8 mouse cellular contexts compared by ENCODE assay signal in the genomic region with DNA sequence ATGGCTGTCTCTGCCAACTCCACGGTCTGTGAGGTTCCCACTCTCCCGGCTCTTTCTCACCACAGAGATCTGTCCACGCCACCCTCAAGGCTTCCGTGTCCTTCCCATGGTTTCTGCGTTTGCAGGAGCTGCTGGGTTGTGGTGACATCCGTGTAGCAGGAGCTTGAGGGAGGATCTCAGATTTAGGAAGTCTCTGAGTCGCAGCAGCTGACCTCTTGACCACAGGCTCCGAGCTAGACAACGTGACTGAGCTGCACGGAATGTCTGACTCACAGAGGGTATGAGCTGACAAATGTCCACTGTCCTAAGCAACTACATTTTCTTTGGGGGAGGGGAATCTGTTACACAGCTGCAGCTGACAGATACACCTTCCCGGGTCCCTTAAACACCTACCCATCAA. TPM values are rescaled to one million over a fixed set of nuclear protein-coding genes. Genes with fewer than 3 reads are reported as not detected.
DNase-seq lines count a peak whose midpoint lies in the region; ATAC-seq and TF ChIP-seq lines count a peak whose summit lies in the region.

Fblim1 (minus strand) TSS at position 236 of the 400 bp plus-strand sequence.

- H3K27me3 ChIP-seq in C2C12 (ENCODE audit: control insufficient read depth, insufficient read depth, insufficient read length) = no peaks in the 10 kb centered on the region
- no peaks in the 10 kb centered on the region for H3K27me3 ChIP-seq in heart, postnatal 0 days (ENCODE audit: control insufficient read depth, insufficient read depth, low read length)
- no peaks in the 10 kb centered on the region for H3K27me3 ChIP-seq in limb, embryonic 10.5 days (ENCODE audit: low read depth, poor library complexity, severe bottlenecking)
- no peaks in the 10 kb centered on the region for H3K27me3 ChIP-seq in myocyte (ENCODE audit: control insufficient read depth, insufficient read depth, insufficient read length)

- H3K79me2 ChIP-seq in C2C12 (ENCODE audit: control insufficient read depth, insufficient read depth) (no peaks in the 10 kb centered on the region), myocyte (ENCODE audit: control insufficient read depth, insufficient read depth) (no peaks in the 10 kb centered on the region)

- H3K36me3 ChIP-seq in C2C12 (ENCODE audit: control insufficient read depth, insufficient read depth) (no peaks in the 10 kb centered on the region), myocyte (ENCODE audit: control insufficient read depth, insufficient read depth) (no peaks in the 10 kb centered on the region)
- H3K36me3 ChIP-seq in heart, postnatal 0 days (replicated peaks; ENCODE audit: control insufficient read depth, insufficient read depth, low read length) = no peaks in the 10 kb centered on the region
- no peaks in the 10 kb centered on the region for H3K36me3 ChIP-seq in limb, embryonic 10.5 days

- no peak within 1 kb of the TSS for H3K4me2 ChIP-seq in heart, postnatal 0 days (ENCODE audit: low read depth, low read length)
- H3K4me2 ChIP-seq in myocyte (ENCODE audit: low read depth) = peak within 1 kb of the TSS; percentile 53

- peaks cover 32% of the 10 kb centered on the region for H3K4me1 ChIP-seq in heart, postnatal 0 days (ENCODE audit: control insufficient read depth, insufficient read depth)
- H3K4me1 ChIP-seq in limb, embryonic 10.5 days = 0 out of 2 replicates have a peak, but pooled peaks cover 16% of the 10 kb centered on the region

- H3ac ChIP-seq in C2C12 (ENCODE audit: control insufficient read depth, insufficient read length, low read depth) (peak within 1 kb of the TSS; percentile 6), myocyte (ENCODE audit: control insufficient read depth, insufficient read length) (no peak within 1 kb of the TSS)

- H3K4me3 ChIP-seq in C2C12 (ENCODE audit: insufficient read depth, poor library complexity, severe bottlenecking) (no peak within 1 kb of the TSS), myocyte (no peak within 1 kb of the TSS)
- H3K4me3 ChIP-seq in heart, postnatal 0 days (ENCODE audit: low read depth, low read length) = no peak within 1 kb of the TSS
- no peak within 1 kb of the TSS for H3K4me3 ChIP-seq in limb, embryonic 10.5 days
- H3K4me3 ChIP-seq in left cerebral cortex, adult 2 months = no peak within 1 kb of the TSS

- DNase-seq in brain, embryonic 14.5 days (ENCODE audit: low read depth) = no peak
- DNase-seq in heart, postnatal 0 days (ENCODE audit: low spot score) = no peak
- no peak for DNase-seq in limb, embryonic 10.5 days (ENCODE audit: low spot score)
- no peak for DNase-seq in layer of hippocampus, adult 18-20 months (ENCODE audit: low spot score in 2 of 2)
- DNase-seq in left cerebral cortex, adult 2 months (ENCODE audit: extremely low spot score in 1 of 2, low spot score in 2 of 2) = no peak
- no peak for DNase-seq in urinary bladder, postnatal 10 days (ENCODE audit: low spot score)

- H3K9me3 ChIP-seq in heart, postnatal 0 days (replicated peaks; ENCODE audit: control insufficient read depth, low read length) = no peaks in the 10 kb centered on the region
- H3K9me3 ChIP-seq in limb, embryonic 10.5 days (replicated peaks) = no peaks in the 10 kb centered on the region

- no peak within 1 kb of the TSS for H3K9ac ChIP-seq in heart, postnatal 0 days (replicated peaks; ENCODE audit: low read depth, low read length)

- H3K27ac ChIP-seq in heart, postnatal 0 days (ENCODE audit: low read depth) = no peak within 1 kb of the TSS
- no peak within 1 kb of the TSS for H3K27ac ChIP-seq in limb, embryonic 10.5 days
- H3K27ac ChIP-seq in left cerebral cortex, adult 2 months = no peak within 1 kb of the TSS

- intact Hi-C loops in left cerebral cortex, adult 2 months (cut with DNase I) = no loop called here

- no peak for TF ChIP-seq EP300 in heart, postnatal 0 days (IDR thresholded peaks at IDR 0.05; ENCODE audit: low read depth)

- 62% methylated on average over 11 of the region's 11 CpGs for WGBS in heart, postnatal 0 days
- WGBS in limb, embryonic 10.5 days = 85% methylated on average over 11 of the region's 11 CpGs

- ATAC-seq in heart, postnatal 0 days (ENCODE audit: insufficient read depth, low read depth) = no peak

- H3K79me3 ChIP-seq in C2C12 (ENCODE audit: low read depth) = no peaks in the 10 kb centered on the region

- no peak for TF ChIP-seq POLR2A in brain, embryonic 14.5 days (IDR thresholded peaks at IDR 0.05; ENCODE audit: borderline replicate concordance, extremely low read depth, insufficient read depth, insufficient read length, poor library complexity, severe bottlenecking)
- no peak for TF ChIP-seq POLR2A in myocyte (IDR thresholded peaks at IDR 0.05; ENCODE audit: insufficient read length, low read depth)

- TF ChIP-seq CTCF in C2C12 (IDR thresholded peaks at IDR 0.05; ENCODE audit: control insufficient read depth, insufficient read depth, insufficient read length) = no peak
- TF ChIP-seq CTCF in brain, embryonic 14.5 days (IDR thresholded peaks at IDR 0.05; ENCODE audit: borderline replicate concordance, extremely low read depth, insufficient read depth, insufficient read length) = no peak
- TF ChIP-seq CTCF in heart, postnatal 0 days (IDR thresholded peaks at IDR 0.05; ENCODE audit: low read depth) = no peak
- TF ChIP-seq CTCF in left cerebral cortex, adult 2 months (IDR thresholded peaks at IDR 0.05) = no peak

TF ChIP-seq in C2C12, 6 proteins besides CTCF, POLR2A, EP300 and RAD21:
- TF ChIP-seq MAX (IDR thresholded peaks at IDR 0.05) (peak; percentile 28), MYOD1 (IDR thresholded peaks at IDR 0.05; ENCODE audit: control insufficient read depth, insufficient read length, low read depth) (peak; percentile 63), USF1 (IDR thresholded peaks at IDR 0.05; ENCODE audit: low read depth) (peak; percentile 66), FOSL1 (IDR thresholded peaks at IDR 0.05; ENCODE audit: insufficient read depth, low read length, poor library complexity, severe bottlenecking) (peak; percentile 91), CEBPB (IDR thresholded peaks at IDR 0.05; ENCODE audit: low read depth) (no peak), MYOG (IDR thresholded peaks at IDR 0.05; ENCODE audit: control insufficient read depth, extremely low read depth, insufficient read length) (no peak)
TF ChIP-seq in C2C12: peak in this region for 4.

TF ChIP-seq in myocyte, 11 proteins besides CTCF, POLR2A, EP300 and RAD21:
- no peak for TF ChIP-seq REST (IDR thresholded peaks at IDR 0.05; ENCODE audit: insufficient read depth, insufficient read length)
- no peak for TF ChIP-seq MAX (IDR thresholded peaks at IDR 0.05; ENCODE audit: low read depth)
- TF ChIP-seq MYOD1 (IDR thresholded peaks at IDR 0.05; ENCODE audit: control insufficient read depth in 1 of 3, insufficient read length in 2 of 3, low read depth in 2 of 3) = peak in 2 of 3 experiments; percentile 12 to 50
- TF ChIP-seq CEBPB (IDR thresholded peaks at IDR 0.05; ENCODE audit: insufficient read depth, poor library complexity, severe bottlenecking) = no peak
- TF ChIP-seq SRF (IDR thresholded peaks at IDR 0.05; ENCODE audit: control insufficient read depth, insufficient read length, low read depth) = no peak
- TF ChIP-seq TCF3 (IDR thresholded peaks at IDR 0.05; ENCODE audit: insufficient read length, low read depth) = no peak
- TF ChIP-seq MYOG (IDR thresholded peaks at IDR 0.05; ENCODE audit: control insufficient read depth in 1 of 3, insufficient read depth in 1 of 3, insufficient read length in 2 of 3, low read depth in 2 of 3) = peak in 1 of 3 experiments; percentile 66
- no peak for TF ChIP-seq E2F4 (IDR thresholded peaks at IDR 0.05; ENCODE audit: insufficient read depth)
- TF ChIP-seq POLR2AphosphoS2 (IDR thresholded peaks at IDR 0.05; ENCODE audit: insufficient read length, low read depth) = no peak
- TF ChIP-seq TCF12 (IDR thresholded peaks at IDR 0.05; ENCODE audit: insufficient read depth, poor library complexity, severe bottlenecking) = peak; percentile 30
- peak; percentile 23 for TF ChIP-seq USF1 (IDR thresholded peaks at IDR 0.05; ENCODE audit: low read depth)

RNA-seq across cellular contexts. Expression of gene Fblim1, which starts in this region (rescaled TPM):
- polyA plus RNA-seq in C2C12 (2012; fragmentation: generic; extraction: Trizol) = 49.8 TPM
- 34.7 and 50.7 TPM in 2 replicates for polyA plus RNA-seq in brain, embryonic 14.5 days (2012; rRNA removed)
- total RNA-seq in heart, postnatal 0 days (2014; rRNA removed; ENCODE audit: low replicate concordance) = 48.3 and 61.5 TPM in 2 replicates
- polyA plus RNA-seq in heart, postnatal 0 days (2015; fragmentation: Nextera tagmentation; extraction: Ambion mirVana) = 47.1 and 57.5 TPM in 2 replicates
- 58.6 and 77.7 TPM in 2 replicates for polyA plus RNA-seq in limb, embryonic 10.5 days (2016; fragmentation: Nextera tagmentation; extraction: Ambion mirVana)
- 29.5 TPM for polyA plus RNA-seq in myocyte (2012; fragmentation: generic; extraction: Trizol)
- total RNA-seq in layer of hippocampus, adult 18-20 months (2021) = under 1 TPM; 0.61 to 0.74 TPM
- total RNA-seq in left cerebral cortex, adult 2 months (2021) = 1 to 10 TPM in 1 of 2 experiments, under 1 TPM in 1; 0.75 to 1.1 TPM

Comparison
In these comparisons a context has a peak if more than half of its experiments do, and no peak if none do; other contexts are left out.
1. RNA of gene Fblim1 (total RNA-seq): 48.3 to 61.5 TPM in heart, postnatal 0 days; 0.75 to 1.1 TPM in left cerebral cortex, adult 2 months and 0.61 to 0.74 TPM in layer of hippocampus, adult 18-20 months; every median in the first group is over 10 times any median in the second.